Mouse (Mus musculus) hindbrain, embryonic 14.5 days (tissue): ENCODE measurements around the gene Gm15097. TPM values are rescaled to one million over a fixed set of nuclear protein-coding genes. Genes with fewer than 3 reads are reported as not detected.
"Not testable (repeated sequence)": the region's sequence is repeated elsewhere in the genome, so short reads cannot be mapped to it uniquely, and the experiment has no call there.

Source experiments
- ATAC-seq: fragments of 200-750 bp; cut with Nextera tagmentation; 2 replicates; pipeline ENCODE4 v1.8.0; 2017; ENCODE audit warnings: moderate number of reproducible peaks, mild to moderate bottlenecking, moderate TSS enrichment, moderate library complexity; ENCODE audit not compliant: low FRiP score
- DNase-seq: peaks from one replicate; pipeline ENCODE4 v3.0.0-alpha.2; 2015; ENCODE audit warnings: low spot score
- H3K27ac ChIP-seq: fragments of 300-500 bp; sonication (generic); 2 replicates; pipeline ENCODE4 v1.5.1; 2014; ENCODE audit warnings: mild to moderate bottlenecking, moderate library complexity
- H3K27me3 ChIP-seq: fragments of 300-500 bp; sonication (generic); 2 replicates; pipeline ENCODE4 v1.6.1; 2014; ENCODE audit warnings: mild to moderate bottlenecking, low read length, mixed read lengths; ENCODE audit not compliant: control insufficient read depth, insufficient read depth
- H3K36me3 ChIP-seq: fragments of 300-500 bp; sonication (generic); replicated peaks from 2 replicates; pipeline ENCODE4 v1.6.1; 2014; ENCODE audit not compliant: control insufficient read depth, insufficient read depth
- H3K4me1 ChIP-seq: fragments of 300-500 bp; sonication (generic); replicated peaks from 2 replicates; pipeline ENCODE4 v1.6.1; 2014; ENCODE audit warnings: antibody characterized with exemption, low read length, mixed read lengths; ENCODE audit not compliant: control insufficient read depth, insufficient read depth
- H3K4me2 ChIP-seq: fragments of 300-500 bp; sonication (generic); replicated peaks from 2 replicates; pipeline ENCODE4 v1.6.1; 2014; ENCODE audit warnings: mild to moderate bottlenecking, moderate library complexity
- H3K4me3 ChIP-seq: fragments of 300-500 bp; sonication (generic); replicated peaks from 2 replicates; pipeline ENCODE4 v1.5.1; 2014; ENCODE audit warnings: mild to moderate bottlenecking, low read length
- H3K9ac ChIP-seq: fragments of 300-500 bp; sonication (generic); 2 replicates; pipeline ENCODE4 v1.6.1; 2014
- H3K9me3 ChIP-seq: fragments of 300-500 bp; sonication (generic); 2 replicates; pipeline ENCODE4 v1.6.1; 2016; ENCODE audit warnings: low read length; ENCODE audit not compliant: control insufficient read depth
- WGBS: fragments of 180-500 bp; shearing (Covaris S2); extraction: QIAGEN DNeasy Blood & Tissue Kit; methylation state at CpG from one replicate; pipeline ENCODE4 v1.1.7; 2014; 5-methylcytosine and 5-hydroxymethylcytosine counted together
- polyA plus RNA-seq: library from polyadenylated mRNA; unstranded; fragments of >200 nt; fragmentation: Nextera tagmentation; extraction: Ambion mirVana; gene quantifications from 2 replicates; pipeline ENCODE4 v1.2.1, GENCODE M21; 2014

Gene Gm15097
- polyA plus RNA-seq = not detected in 2 replicates

GRCm38 (mm10) chrX:149784173-149784572, at the start of gene Gm15097:
Gene Gm15097 (plus strand): TSS chrX:149784473.
- H3K9me3 ChIP-seq = not testable (repeated sequence)
- WGBS = no CpG with 5 or more reads among the region's 6 CpGs

GRCm38 (mm10) chrX:149762853-149763252, 21.4 kb upstream of the Gm15097 start:
- not testable (repeated sequence) for H3K27me3 ChIP-seq, H3K9me3 ChIP-seq, H3K4me1 ChIP-seq, H3K4me2 ChIP-seq, H3K27ac ChIP-seq, H3K4me3 ChIP-seq, H3K36me3 ChIP-seq, ATAC-seq, H3K9ac ChIP-seq
- 31% methylated on average over 4 of the region's 4 CpGs for WGBS
- DNase-seq = peak; percentile 22

More at GRCm38 (mm10) chrX:149784173-149784572, at the start of gene Gm15097:
- not testable (repeated sequence) for H3K4me1 ChIP-seq, ATAC-seq, H3K9ac ChIP-seq, H3K4me3 ChIP-seq, H3K4me2 ChIP-seq, H3K27me3 ChIP-seq, H3K36me3 ChIP-seq, DNase-seq, H3K27ac ChIP-seq

GRCm38 (mm10) chrX:149811178-149811577, 26.9 kb downstream of the Gm15097 start:
- not testable (repeated sequence) for H3K4me1 ChIP-seq, ATAC-seq
- 93% methylated on average over 6 of the region's 6 CpGs for WGBS

More at GRCm38 (mm10) chrX:149811178-149811577, 26.9 kb downstream of the Gm15097 start:
- H3K36me3 ChIP-seq, DNase-seq, H3K9ac ChIP-seq, H3K4me3 ChIP-seq, H3K9me3 ChIP-seq, H3K27me3 ChIP-seq, H3K27ac ChIP-seq, H3K4me2 ChIP-seq: not testable (repeated sequence)

Other genes starting within 250 kb of the Gm15097 start
- not detected in 2 replicates for gene Gm10439, start 189.9 kb upstream of the Gm15097 start, polyA plus RNA-seq
- not detected in 2 replicates for gene Gm15091, start 157.2 kb downstream of the Gm15097 start, polyA plus RNA-seq